Mouse (Mus musculus) ES-E14 (cell line): ENCODE measurements around the gene Pced1b.

Experiments used
- CHD2 ChIP-seq: IDR thresholded peaks from 2 replicates; pipeline ENCODE4 v1.6.1; 2014; ENCODE audit warnings: mild to moderate bottlenecking, low read depth, low read length, inconsistent platforms
- HCFC1 ChIP-seq: IDR thresholded peaks from 2 replicates; pipeline ENCODE4 v1.6.1; 2012; ENCODE audit warnings: low read length, inconsistent platforms, borderline replicate concordance; ENCODE audit not compliant: insufficient read depth
- ZNF384 ChIP-seq: IDR thresholded peaks from 2 replicates; pipeline ENCODE4 v1.6.1; 2012; ENCODE audit warnings: low read depth, low read length, inconsistent platforms

- TF ChIP-seq CHD2 (no peak), ZNF384 (no peak), HCFC1 (no peak)
Measured at GRCm38 (mm10) chr15:97400866-97401265, 154.0 kb downstream of the Pced1b start.
